Mouse (Mus musculus): Measurements from ENCODE around the gene Tmed2.

DNA sequence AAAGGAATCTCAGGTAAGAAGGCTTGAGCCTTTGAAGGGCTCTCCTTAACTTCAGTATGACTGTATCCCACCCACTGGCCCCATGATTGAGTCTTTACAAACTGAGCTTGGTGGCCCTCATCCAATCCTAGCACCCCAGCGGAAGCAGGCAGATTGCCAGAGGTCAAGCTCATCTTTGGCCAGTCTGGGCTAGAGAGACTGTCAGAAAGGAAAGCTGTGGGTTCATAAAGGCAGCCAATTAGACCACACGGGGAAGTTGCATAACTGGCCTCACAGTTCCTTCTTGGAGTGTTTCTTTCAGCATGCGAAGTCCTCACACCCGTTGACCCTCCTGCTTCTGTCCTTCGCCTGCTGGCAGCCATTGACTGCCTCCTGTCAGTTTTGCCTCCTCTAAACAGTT lies 42.0 kb downstream of the Tmed2 start:
- TF ChIP-seq GATA1 (IDR thresholded peaks at IDR 0.05; ENCODE audit: low read length): no peak
- TF ChIP-seq TAL1 (IDR thresholded peaks at IDR 0.05; ENCODE audit: low read length): no peak
